Mouse (Mus musculus) liver, embryonic 14.5 days (tissue): ENCODE measurements around the gene Cc2d2a. TPM values are rescaled to one million over a fixed set of nuclear protein-coding genes. Genes with fewer than 3 reads are reported as not detected.
A peak's percentile ranks its signal among the peaks of the same experiment; 100 is the strongest.

Source experiments
- ATAC-seq: fragments of 200-750 bp; cut with Nextera tagmentation; 2 replicates; pipeline ENCODE4 v1.8.0; 2017; ENCODE audit warnings: moderate number of reproducible peaks, mild to moderate bottlenecking, moderate library complexity; ENCODE audit not compliant: insufficient read depth
- DNase-seq, 3 experiments: peaks; one replicate each; pipeline ENCODE4 v3.0.0-alpha.2; 2012 to 2013; ENCODE audit warnings: low read depth in 3 of 3, low spot score in 3 of 3
- H3K27ac ChIP-seq: fragments of 300-500 bp; sonication (generic); 2 replicates; pipeline ENCODE4 v1.5.1; 2014; ENCODE audit warnings: moderate library complexity, mild to moderate bottlenecking, control low read depth, inconsistent platforms
- H3K27me3 ChIP-seq: fragments of 300-500 bp; sonication (generic); 2 replicates; pipeline ENCODE4 v1.6.1; 2014; ENCODE audit warnings: mild to moderate bottlenecking, low read length, moderate library complexity; ENCODE audit not compliant: control insufficient read depth, insufficient read depth
- H3K36me3 ChIP-seq: fragments of 300-500 bp; sonication (generic); replicated peaks from 2 replicates; pipeline ENCODE4 v1.6.1; 2014; ENCODE audit warnings: low read depth; ENCODE audit not compliant: control insufficient read depth, insufficient read depth
- H3K4me1 ChIP-seq, 2 experiments: fragments of 200-500 bp in 1 of 2; fragments of 300-500 bp in 1 of 2; sonication (generic) in 1 of 2; replicated peaks; 2 replicates each; pipeline ENCODE4 v1.6.1; 2012 to 2014; ENCODE audit warnings: antibody characterized with exemption in 1 of 2, inconsistent platforms in 1 of 2, low read length in 1 of 2; ENCODE audit not compliant: control insufficient read depth in 2 of 2, insufficient read depth in 2 of 2
- H3K4me2 ChIP-seq: fragments of 300-500 bp; sonication (generic); 2 replicates; pipeline ENCODE4 v1.6.1; 2014; ENCODE audit warnings: low read depth, mild to moderate bottlenecking, control low read depth, moderate library complexity
- H3K4me3 ChIP-seq, 2 experiments: fragments of 200-500 bp in 1 of 2; fragments of 300-500 bp in 1 of 2; sonication (generic) in 1 of 2; 2 replicates each; pipeline ENCODE4 v1.5.1; 2012 to 2014; ENCODE audit warnings: low read depth in 2 of 2, low read length in 2 of 2, mild to moderate bottlenecking in 2 of 2, control low read depth in 1 of 2, inconsistent platforms in 1 of 2, moderate library complexity in 1 of 2; ENCODE audit not compliant: insufficient read depth in 1 of 2
- H3K9ac ChIP-seq: fragments of 300-500 bp; sonication (generic); replicated peaks from 2 replicates; pipeline ENCODE4 v1.6.1; 2014; ENCODE audit warnings: mild to moderate bottlenecking, control low read depth, moderate library complexity
- H3K9me3 ChIP-seq: fragments of 300-500 bp; sonication (generic); 2 replicates; pipeline ENCODE4 v1.6.1; 2016; ENCODE audit warnings: low read length, mixed read lengths; ENCODE audit not compliant: control insufficient read depth
- CTCF ChIP-seq: IDR thresholded peaks from 2 replicates; pipeline ENCODE4 v1.5.1; 2016; ENCODE audit warnings: antibody characterized with exemption, low read depth, control low read depth
- EP300 ChIP-seq: IDR thresholded peaks from 2 replicates; pipeline ENCODE4 v1.6.1; 2016; ENCODE audit warnings: antibody characterized with exemption, low read depth
- WGBS: fragments of 180-500 bp; shearing (Covaris S2); extraction: QIAGEN DNeasy Blood & Tissue Kit; methylation state at CpG from one replicate; pipeline ENCODE4 v1.1.7; 2014; ENCODE audit not compliant: insufficient replicate concordance; 5-methylcytosine and 5-hydroxymethylcytosine counted together
- polyA plus RNA-seq, 2 experiments: library from polyadenylated mRNA; depleted of rRNA in 1 of 2; stranded (reverse) in 1 of 2; unstranded in 1 of 2; fragments of >200 nt; fragmentation: Nextera tagmentation in 1 of 2; extraction: Ambion mirVana in 1 of 2; gene quantifications; 2 replicates each; pipeline versions ENCODE4 v1.2.1 to v1.2.3; 2012 to 2014

The Cc2d2a gene
- polyA plus RNA-seq, 2 experiments, result 0.75 to 1.4 TPM

GRCm38 (mm10) chr5:43748039-43748438, 85.9 kb downstream of the Cc2d2a start:
- Histone ChIP-seq H3K4me2 (no peak overlapping the region), H3K9me3 (no peaks in the 10 kb centered on the region), H3K36me3 (no peaks in the 10 kb centered on the region), H3K27ac (no peak overlapping the region), H3K27me3 (no peaks in the 10 kb centered on the region), H3K9ac (no peak overlapping the region), H3K4me1 (no peaks in the 10 kb centered on the region), H3K4me3 (no peak overlapping the region)
- DNase-seq (no peak), ATAC-seq (no peak)
- TF ChIP-seq EP300, result no peak
- TF ChIP-seq CTCF, result no peak
- 80% methylated on average over 4 of the region's 4 CpGs for WGBS

- H3K36me3 ChIP-seq, result no peaks in the 10 kb centered on the region
- H3K9ac ChIP-seq, result no peak overlapping the region
- H3K4me2 ChIP-seq, result no peak overlapping the region
- 71% methylated on average over 3 of the region's 3 CpGs for WGBS
- DNase-seq, result no peak
- H3K9me3 ChIP-seq, result no peaks in the 10 kb centered on the region
- no peak for ATAC-seq
- H3K27me3 ChIP-seq, result no peaks in the 10 kb centered on the region
- no peak for TF ChIP-seq EP300
- TF ChIP-seq CTCF, result peak; percentile 31; the same call in 1 of the 2 replicates
- no peaks in the 10 kb centered on the region for H3K4me1 ChIP-seq
- H3K27ac ChIP-seq, result no peak overlapping the region
- H3K4me3 ChIP-seq, result no peak overlapping the region
Observed at GRCm38 (mm10) chr5:43749092-43749491, 86.9 kb downstream of the Cc2d2a start.

GRCm38 (mm10) chr5:43770618-43771354, 108.6 kb downstream of the Cc2d2a start:
- DNase-seq, result no peak
- H3K4me3 ChIP-seq, result no peak overlapping the region
- H3K9ac ChIP-seq, result no peak overlapping the region
- TF ChIP-seq EP300 (no peak), CTCF (no peak)
- H3K9me3 ChIP-seq, result no peaks in the 10 kb centered on the region
- no peak overlapping the region for H3K4me2 ChIP-seq
- H3K27me3 ChIP-seq, result no peaks in the 10 kb centered on the region
- WGBS, result 48% methylated on average over 3 of the region's 3 CpGs
- peaks cover 5% of the 10 kb centered on the region for H3K36me3 ChIP-seq
- no peak overlapping the region for H3K27ac ChIP-seq
- no peak for ATAC-seq
- H3K4me1 ChIP-seq, result no peaks in the 10 kb centered on the region; a peak in 1 of 4 replicates

GRCm38 (mm10) chr5:43771555-43771954, 109.4 kb downstream of the Cc2d2a start:
- 64% methylated on average over 3 of the region's 3 CpGs for WGBS
- ATAC-seq, result no peak

GRCm38 (mm10) chr5:43776407-43776806, 114.3 kb downstream of the Cc2d2a start:
- H3K9me3 ChIP-seq, result no peaks in the 10 kb centered on the region
- no peak for ATAC-seq
- H3K36me3 ChIP-seq, result no peaks in the 10 kb centered on the region
- no peak for DNase-seq
- no peak overlapping the region for H3K27ac ChIP-seq
- no peak overlapping the region for H3K4me3 ChIP-seq
- H3K27me3 ChIP-seq, result no peaks in the 10 kb centered on the region
- TF ChIP-seq CTCF (no peak), EP300 (no peak)
- no peak overlapping the region for H3K4me2 ChIP-seq
- no peak overlapping the region for H3K9ac ChIP-seq
- peaks cover 9 to 12% of the 10 kb centered on the region in 2 experiments for H3K4me1 ChIP-seq

More at GRCm38 (mm10) chr5:43771555-43771954, 109.4 kb downstream of the Cc2d2a start:
- Histone ChIP-seq H3K4me3 (no peak overlapping the region), H3K27ac (no peak overlapping the region), H3K4me2 (no peak overlapping the region), H3K9me3 (no peaks in the 10 kb centered on the region), H3K4me1 (no peaks in the 10 kb centered on the region; a peak in 2 of 4 replicates), H3K36me3 (peaks cover 5% of the 10 kb centered on the region), H3K27me3 (no peaks in the 10 kb centered on the region), H3K9ac (no peak overlapping the region)
- DNase-seq, result no peak
- TF ChIP-seq EP300 (no peak), CTCF (no peak)
